Mouse (Mus musculus): ENCODE data around the gene Ccdc92. TPM values are rescaled to one million over a fixed set of nuclear protein-coding genes. Genes with fewer than 3 reads are reported as not detected.
A peak's percentile ranks its signal among the peaks of the same experiment; 100 is the strongest.

Ccdc92 gene
- 2.8 and 3.6 TPM in 2 replicates for polyA plus RNA-seq (2012; rRNA removed)

- DNase-seq (ENCODE audit: low read depth, low spot score) = peak; percentile 87
- WGBS = under 1% methylated on average over 101 of the region's 103 CpGs
Observed at GRCm38 (mm10) chr5:124862013-124862866, at the start of gene Ccdc92, which contains the start of gene Zfp664. Gene Ccdc92 (minus strand): TSS chr5:124862424. Gene Zfp664 (plus strand): TSS chr5:124862691.

GRCm38 (mm10) chr5:124908860-124909259 is 46.6 kb upstream of the Ccdc92 start:
- DNase-seq (ENCODE audit: low read depth, low spot score) = no peak
- WGBS = 25% methylated on average over 5 of the region's 5 CpGs

GRCm38 (mm10) chr5:124906890-124907289 is 44.7 kb upstream of the Ccdc92 start:
- 36% methylated on average over 13 of the region's 13 CpGs for WGBS
- DNase-seq (ENCODE audit: low read depth, low spot score) = no peak

GRCm38 (mm10) chr5:124903852-124904251 is 41.6 kb upstream of the Ccdc92 start:
- no peak for DNase-seq (ENCODE audit: low read depth, low spot score)
- WGBS = 34% methylated on average over 4 of the region's 4 CpGs

GRCm38 (mm10) chr5:124902195-124902594 is 40.0 kb upstream of the Ccdc92 start:
- DNase-seq (ENCODE audit: low read depth, low spot score) = no peak
- 82% methylated on average over 10 of the region's 10 CpGs for WGBS

- 79% methylated on average over 6 of the region's 6 CpGs for WGBS
Observed at GRCm38 (mm10) chr5:124901675-124902074, 39.5 kb upstream of the Ccdc92 start.

GRCm38 (mm10) chr5:124900738-124901490 is 38.7 kb upstream of the Ccdc92 start:
- no peak for DNase-seq (ENCODE audit: low read depth, low spot score)
- 65% methylated on average over 19 of the region's 19 CpGs for WGBS

More at GRCm38 (mm10) chr5:124901675-124902074, 39.5 kb upstream of the Ccdc92 start:
- no peak for DNase-seq (ENCODE audit: low read depth, low spot score)

- 15% methylated on average over 20 of the region's 20 CpGs for WGBS
- DNase-seq (ENCODE audit: low read depth, low spot score) = peak; percentile 39
Observed at GRCm38 (mm10) chr5:124899945-124900631, 37.9 kb upstream of the Ccdc92 start.

- no peak for DNase-seq (ENCODE audit: low read depth, low spot score)
- 52% methylated on average over 6 of the region's 8 CpGs for WGBS
Observed at GRCm38 (mm10) chr5:124896135-124896534, 33.9 kb upstream of the Ccdc92 start.

- DNase-seq (ENCODE audit: low read depth, low spot score) = no peak
- 46% methylated on average over 3 of the region's 3 CpGs for WGBS
Observed at GRCm38 (mm10) chr5:124891921-124892370, 29.7 kb upstream of the Ccdc92 start.

GRCm38 (mm10) chr5:124888661-124889060 is 26.4 kb upstream of the Ccdc92 start:
- WGBS = 96% methylated on average over 8 of the region's 8 CpGs
- DNase-seq (ENCODE audit: low read depth, low spot score) = no peak

GRCm38 (mm10) chr5:124883877-124884276 is 21.7 kb upstream of the Ccdc92 start:
- no peak for DNase-seq (ENCODE audit: low read depth, low spot score)
- WGBS = 88% methylated on average over 6 of the region's 6 CpGs

GRCm38 (mm10) chr5:124879801-124880200 is 17.6 kb upstream of the Ccdc92 start:
- DNase-seq (ENCODE audit: low read depth, low spot score) = no peak
- 73% methylated on average over 6 of the region's 6 CpGs for WGBS

- DNase-seq (ENCODE audit: low read depth, low spot score) = no peak
- 83% methylated on average over 4 of the region's 4 CpGs for WGBS
Observed at GRCm38 (mm10) chr5:124879251-124879650, 17.0 kb upstream of the Ccdc92 start.

- 86% methylated on average over 6 of the region's 6 CpGs for WGBS
- DNase-seq (ENCODE audit: low read depth, low spot score) = no peak
Observed at GRCm38 (mm10) chr5:124873890-124874601, 11.8 kb upstream of the Ccdc92 start.

GRCm38 (mm10) chr5:124873096-124873495 is 10.9 kb upstream of the Ccdc92 start:
- WGBS = 78% methylated on average over 3 of the region's 3 CpGs
- DNase-seq (ENCODE audit: low read depth, low spot score) = no peak

GRCm38 (mm10) chr5:124872033-124872432 is 9.8 kb upstream of the Ccdc92 start:
- 20% methylated on average over 2 of the region's 2 CpGs for WGBS

GRCm38 (mm10) chr5:124868981-124869380 is 6.8 kb upstream of the Ccdc92 start:
- 33% methylated on average over 4 of the region's 4 CpGs for WGBS
- DNase-seq (ENCODE audit: low read depth, low spot score) = no peak

More at GRCm38 (mm10) chr5:124872033-124872432, 9.8 kb upstream of the Ccdc92 start:
- no peak for DNase-seq (ENCODE audit: low read depth, low spot score)

Data from large intestine, adult 2 months (tissue).